Mouse (Mus musculus) forebrain, embryonic 11.5 days (tissue): ENCODE results near the gene Ldb2. TPM values are rescaled to one million over a fixed set of nuclear protein-coding genes. Genes with fewer than 3 reads are reported as not detected.

Experiments used
- ATAC-seq: fragments of 200-750 bp; cut with Nextera tagmentation; replicated peaks from 2 replicates; pipeline ENCODE4 v1.8.0; 2017; ENCODE audit warnings: moderate TSS enrichment; ENCODE audit not compliant: low FRiP score
- DNase-seq: peaks from one replicate; pipeline ENCODE4 v3.0.0-alpha.2; 2017; ENCODE audit warnings: low spot score
- H3K27ac ChIP-seq: fragments of 300-500 bp; sonication (generic); 2 replicates; pipeline ENCODE4 v1.5.1; 2014; ENCODE audit warnings: low read depth, low read length
- H3K27me3 ChIP-seq: fragments of 300-500 bp; sonication (generic); 2 replicates; pipeline ENCODE4 v1.6.1; 2014; ENCODE audit warnings: mild to moderate bottlenecking, low read length, mixed read lengths; ENCODE audit not compliant: control insufficient read depth, insufficient read depth
- H3K36me3 ChIP-seq: fragments of 300-500 bp; sonication (generic); 2 replicates; pipeline ENCODE4 v1.6.1; 2014; ENCODE audit warnings: mild to moderate bottlenecking, low read length, moderate library complexity, mixed read lengths; ENCODE audit not compliant: control insufficient read depth, insufficient read depth
- H3K4me1 ChIP-seq: fragments of 300-500 bp; sonication (generic); replicated peaks from 2 replicates; pipeline ENCODE4 v1.6.1; 2014; ENCODE audit warnings: low read length, mixed read lengths; ENCODE audit not compliant: control insufficient read depth, insufficient read depth
- H3K4me2 ChIP-seq: fragments of 300-500 bp; sonication (generic); 2 replicates; pipeline ENCODE4 v1.6.1; 2014; ENCODE audit warnings: low read depth, mild to moderate bottlenecking, low read length, moderate library complexity, mixed read lengths; ENCODE audit not compliant: severe bottlenecking
- H3K4me3 ChIP-seq: fragments of 300-500 bp; sonication (generic); 2 replicates; pipeline ENCODE4 v1.5.1; 2014; ENCODE audit warnings: low read depth, low read length
- H3K9ac ChIP-seq: fragments of 300-500 bp; sonication (generic); 2 replicates; pipeline ENCODE4 v1.6.1; 2014; ENCODE audit warnings: low read length
- H3K9me3 ChIP-seq: fragments of 300-500 bp; sonication (generic); 2 replicates; pipeline ENCODE4 v1.6.1; 2016; ENCODE audit warnings: low read length, mixed read lengths; ENCODE audit not compliant: control insufficient read depth
- WGBS: fragments of 180-500 bp; shearing (Covaris S2); extraction: QIAGEN DNeasy Blood & Tissue Kit; methylation state at CpG from one replicate; pipeline ENCODE4 v1.1.7; 2014; 5-methylcytosine and 5-hydroxymethylcytosine counted together
- polyA plus RNA-seq: library from polyadenylated mRNA; unstranded; fragments of >200 nt; fragmentation: Nextera tagmentation; extraction: Ambion mirVana; gene quantifications from 2 replicates; pipeline ENCODE4 v1.2.1, GENCODE M21; 2014

Gene Ldb2
- polyA plus RNA-seq, 1 experiment from 2014 or later = 17.9 TPM

GRCm38 (mm10) chr5:44473857-44474762 lies 325.4 kb downstream of the Ldb2 start:
- Histone ChIP-seq H3K9me3 (no peaks in the 10 kb centered on the region), H3K36me3 (no peaks in the 10 kb centered on the region), H3K27ac (no peak overlapping the region), H3K4me3 (no peak overlapping the region), H3K4me2 (no peak overlapping the region), H3K27me3 (no peaks in the 10 kb centered on the region), H3K9ac (no peak overlapping the region), H3K4me1 (no peaks in the 10 kb centered on the region)
- WGBS = 82% methylated on average over 10 of the region's 10 CpGs
- peak; percentile 70 for ATAC-seq
- no peak for DNase-seq

GRCm38 (mm10) chr5:44465238-44465637 lies 334.2 kb downstream of the Ldb2 start:
- no peaks in the 10 kb centered on the region for H3K27me3 ChIP-seq
- WGBS = 83% methylated on average over 4 of the region's 4 CpGs
- H3K27ac ChIP-seq = no peak overlapping the region
- peaks cover 3% of the 10 kb centered on the region; the same call in 1 of the 2 replicates for H3K4me1 ChIP-seq
- H3K9me3 ChIP-seq = no peaks in the 10 kb centered on the region
- H3K36me3 ChIP-seq = no peaks in the 10 kb centered on the region
- H3K9ac ChIP-seq = no peak overlapping the region
- H3K4me3 ChIP-seq = no peak overlapping the region
- no peak for ATAC-seq
- DNase-seq = no peak
- H3K4me2 ChIP-seq = no peak overlapping the region
